Mouse (Mus musculus) intestine, postnatal 0 days (tissue): ENCODE data around the gene Actn2. TPM values are rescaled to one million over a fixed set of nuclear protein-coding genes. Genes with fewer than 3 reads are reported as not detected.

ENCODE experiments used
- ATAC-seq: fragments of 200-750 bp; cut with Nextera tagmentation; 2 replicates; pipeline ENCODE4 v1.8.0; 2017; ENCODE audit warnings: mild to moderate bottlenecking, moderate TSS enrichment, moderate library complexity
- H3K27ac ChIP-seq: fragments of 300-500 bp; sonication (generic); 2 replicates; pipeline ENCODE4 v1.5.1; 2014; ENCODE audit warnings: mild to moderate bottlenecking, low read depth, low read length, moderate library complexity
- H3K27me3 ChIP-seq: fragments of 300-500 bp; sonication (generic); replicated peaks from 2 replicates; pipeline ENCODE4 v1.6.1; 2014; ENCODE audit warnings: low read length, mixed read lengths; ENCODE audit not compliant: control insufficient read depth, insufficient read depth
- H3K36me3 ChIP-seq: fragments of 300-500 bp; sonication (generic); 2 replicates; pipeline ENCODE4 v1.6.1; 2014; ENCODE audit warnings: mild to moderate bottlenecking, moderate library complexity; ENCODE audit not compliant: control insufficient read depth, insufficient read depth
- H3K4me1 ChIP-seq: fragments of 300-500 bp; sonication (generic); replicated peaks from 2 replicates; pipeline ENCODE4 v1.6.1; 2014; ENCODE audit warnings: antibody characterized with exemption, low read length, mixed read lengths; ENCODE audit not compliant: control insufficient read depth, insufficient read depth
- H3K4me2 ChIP-seq: fragments of 300-500 bp; sonication (generic); replicated peaks from 2 replicates; pipeline ENCODE4 v1.6.1; 2014; ENCODE audit warnings: low read depth, mild to moderate bottlenecking, moderate library complexity
- H3K4me3 ChIP-seq: fragments of 300-500 bp; sonication (generic); 2 replicates; pipeline ENCODE4 v1.5.1; 2014; ENCODE audit warnings: low read depth, low read length
- H3K9ac ChIP-seq: fragments of 300-500 bp; sonication (generic); 2 replicates; pipeline ENCODE4 v1.6.1; 2014; ENCODE audit warnings: mild to moderate bottlenecking, low read depth, low read length
- H3K9me3 ChIP-seq: fragments of 300-500 bp; sonication (generic); 2 replicates; pipeline ENCODE4 v1.6.1; 2016; ENCODE audit warnings: mixed run types; ENCODE audit not compliant: control insufficient read depth
- CTCF ChIP-seq: sonication (generic); IDR thresholded peaks from 2 replicates; pipeline ENCODE4 v1.5.1; 2016; ENCODE audit warnings: low read depth, mild to moderate bottlenecking, control low read depth, antibody characterized with exemption, moderate library complexity
- WGBS: fragments of 180-500 bp; shearing (Covaris S2); extraction: QIAGEN DNeasy Blood & Tissue Kit; methylation state at CpG from one replicate; pipeline ENCODE4 v1.1.7; 2014; 5-methylcytosine and 5-hydroxymethylcytosine counted together
- polyA plus RNA-seq: library from polyadenylated mRNA; unstranded; fragments of >200 nt; fragmentation: Nextera tagmentation; extraction: Ambion mirVana; gene quantifications from 2 replicates; pipeline ENCODE4 v1.2.1, GENCODE M21; 2015

Gene Actn2
- polyA plus RNA-seq, 1 experiment from 2014 or later = 1.2 TPM

DNA sequence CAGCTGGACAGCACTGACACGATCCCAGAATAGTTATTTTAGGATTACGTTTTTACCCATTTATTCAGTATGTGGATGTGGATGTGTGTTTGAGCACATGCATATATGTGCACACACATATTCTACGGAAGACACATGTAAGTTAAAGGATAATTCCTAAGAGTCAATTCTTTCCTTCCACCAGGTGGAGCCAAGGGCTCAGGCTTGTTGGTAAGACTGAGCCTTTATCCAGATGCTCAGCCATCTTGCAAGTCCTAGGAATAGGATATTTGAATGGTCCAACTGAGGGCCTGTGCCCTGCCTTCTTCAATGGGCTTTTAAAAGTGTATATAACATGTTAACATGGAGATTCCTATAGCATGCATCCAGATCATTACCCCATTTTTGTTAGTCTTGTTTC lies 43.9 kb downstream of the Actn2 start:
- WGBS = 76% methylated on average over 3 of the region's 3 CpGs
- no peak overlapping the region for H3K9ac ChIP-seq
- ATAC-seq = no peak

DNA sequence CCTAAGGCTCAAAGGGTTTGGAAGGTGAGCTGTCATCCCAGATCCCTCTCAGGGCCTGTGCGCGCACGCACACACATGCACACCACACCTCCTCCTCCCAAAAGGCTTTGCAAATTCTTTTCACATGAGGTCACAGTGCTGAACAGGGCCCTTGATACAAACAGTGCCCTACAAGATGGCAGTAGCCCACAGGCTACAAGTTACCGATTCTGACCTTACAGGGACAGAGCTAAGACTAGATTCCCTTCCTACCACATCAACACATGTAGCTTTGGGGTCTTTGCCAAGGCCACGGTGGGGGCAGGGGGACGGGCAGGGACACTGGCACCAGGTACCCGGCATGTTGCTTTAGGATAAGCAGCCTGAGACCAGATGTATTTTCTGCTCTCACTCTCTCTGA lies 46.8 kb downstream of the Actn2 start:
- no peak for TF ChIP-seq CTCF
- no peak overlapping the region for H3K27ac ChIP-seq
- H3K27me3 ChIP-seq = no peaks in the 10 kb centered on the region
- no peak for ATAC-seq
- no peaks in the 10 kb centered on the region for H3K36me3 ChIP-seq
- no peaks in the 10 kb centered on the region for H3K4me1 ChIP-seq
- H3K9me3 ChIP-seq = no peaks in the 10 kb centered on the region
- no peak overlapping the region for H3K4me2 ChIP-seq
- H3K9ac ChIP-seq = no peak overlapping the region
- H3K4me3 ChIP-seq = no peak overlapping the region
- 80% methylated on average over 7 of the region's 7 CpGs for WGBS

More for the DNA sequence above, 43.9 kb downstream of the Actn2 start:
- no peaks in the 10 kb centered on the region for H3K4me1 ChIP-seq
- H3K4me3 ChIP-seq = no peak overlapping the region
- H3K36me3 ChIP-seq = no peaks in the 10 kb centered on the region
- H3K27ac ChIP-seq = no peak overlapping the region
- H3K27me3 ChIP-seq = no peaks in the 10 kb centered on the region
- no peaks in the 10 kb centered on the region for H3K9me3 ChIP-seq
- peak; percentile 77 for TF ChIP-seq CTCF
- no peak overlapping the region for H3K4me2 ChIP-seq

DNA sequence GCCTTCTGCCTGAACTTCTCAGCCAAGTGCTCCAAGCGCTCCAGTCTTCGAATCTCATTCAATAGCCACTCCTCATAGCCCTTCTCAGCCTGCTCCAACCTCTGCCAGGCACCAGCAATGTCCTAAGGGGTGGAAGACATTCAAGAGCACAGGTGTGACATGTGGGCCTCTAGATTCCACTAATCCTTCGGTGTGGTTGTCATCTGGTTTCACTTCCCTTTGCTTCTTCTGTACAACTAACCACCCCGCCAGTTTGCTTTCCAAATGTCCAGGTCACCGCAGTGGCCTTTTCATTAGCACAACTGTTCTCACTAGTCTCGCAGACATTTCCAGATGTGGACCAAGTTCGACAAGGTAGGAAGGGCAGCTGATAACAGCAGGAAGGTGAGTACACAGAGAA lies 49.9 kb downstream of the Actn2 start:
- TF ChIP-seq CTCF = no peak
- no peaks in the 10 kb centered on the region for H3K4me1 ChIP-seq
- no peak overlapping the region for H3K9ac ChIP-seq
- H3K9me3 ChIP-seq = no peaks in the 10 kb centered on the region
- no peaks in the 10 kb centered on the region for H3K27me3 ChIP-seq
- H3K4me3 ChIP-seq = no peak overlapping the region
- no peak overlapping the region for H3K27ac ChIP-seq
- ATAC-seq = no peak
- H3K4me2 ChIP-seq = no peak overlapping the region
- WGBS = 84% methylated on average over 7 of the region's 7 CpGs
- no peaks in the 10 kb centered on the region for H3K36me3 ChIP-seq

DNA sequence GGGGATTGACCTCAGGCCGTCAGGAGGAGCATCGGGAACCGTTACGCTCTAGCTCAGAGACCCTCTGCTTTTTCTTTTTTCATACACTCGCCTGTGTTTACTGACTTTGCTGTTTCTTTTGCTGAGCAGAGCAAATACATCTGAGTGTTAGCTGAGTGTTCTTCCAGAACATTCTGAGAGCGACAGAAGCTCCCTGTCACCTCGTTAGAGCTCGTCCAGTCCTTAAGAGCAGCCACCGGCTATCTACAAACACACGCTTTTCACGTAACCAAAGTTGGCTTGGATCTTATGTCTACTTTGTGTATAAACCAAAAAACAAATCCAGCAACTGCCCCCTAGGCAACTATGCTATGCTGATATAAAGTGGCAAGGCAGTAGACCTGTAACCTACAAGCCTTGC lies 56.0 kb downstream of the Actn2 start:
- Histone ChIP-seq H3K27ac (no peak overlapping the region), H3K9me3 (no peaks in the 10 kb centered on the region), H3K36me3 (no peaks in the 10 kb centered on the region), H3K4me1 (no peaks in the 10 kb centered on the region), H3K27me3 (no peaks in the 10 kb centered on the region), H3K4me2 (no peak overlapping the region), H3K9ac (no peak overlapping the region), H3K4me3 (no peak overlapping the region)
- no peak for TF ChIP-seq CTCF
- no peak for ATAC-seq
- 91% methylated on average over 11 of the region's 11 CpGs for WGBS

DNA sequence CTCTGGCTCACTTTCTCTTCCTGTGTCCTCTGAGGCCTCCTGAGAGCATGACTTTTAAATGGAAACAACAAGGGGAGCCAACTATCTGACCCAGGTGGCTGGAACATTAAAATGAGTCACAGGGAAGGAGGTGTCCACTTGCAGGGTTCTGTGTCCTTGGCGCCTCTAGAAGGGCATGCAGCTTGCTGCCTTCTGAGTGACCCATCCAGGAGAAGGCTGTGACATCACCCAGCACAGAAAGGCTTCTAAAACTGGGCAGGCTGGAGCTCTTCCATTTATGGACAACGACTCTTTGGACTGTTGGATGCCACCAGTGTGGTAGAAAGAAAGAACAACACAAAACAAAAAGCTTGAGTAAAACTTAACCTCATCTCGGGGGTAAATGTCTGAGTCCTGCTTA lies 56.7 kb downstream of the Actn2 start:
- Histone ChIP-seq H3K4me2 (no peak overlapping the region), H3K9ac (no peak overlapping the region), H3K4me1 (no peaks in the 10 kb centered on the region), H3K4me3 (no peak overlapping the region), H3K27me3 (no peaks in the 10 kb centered on the region), H3K27ac (no peak overlapping the region), H3K9me3 (no peaks in the 10 kb centered on the region), H3K36me3 (no peaks in the 10 kb centered on the region)
- no peak for ATAC-seq
- WGBS = 80% methylated on average over 3 of the region's 3 CpGs
- TF ChIP-seq CTCF = no peak

DNA sequence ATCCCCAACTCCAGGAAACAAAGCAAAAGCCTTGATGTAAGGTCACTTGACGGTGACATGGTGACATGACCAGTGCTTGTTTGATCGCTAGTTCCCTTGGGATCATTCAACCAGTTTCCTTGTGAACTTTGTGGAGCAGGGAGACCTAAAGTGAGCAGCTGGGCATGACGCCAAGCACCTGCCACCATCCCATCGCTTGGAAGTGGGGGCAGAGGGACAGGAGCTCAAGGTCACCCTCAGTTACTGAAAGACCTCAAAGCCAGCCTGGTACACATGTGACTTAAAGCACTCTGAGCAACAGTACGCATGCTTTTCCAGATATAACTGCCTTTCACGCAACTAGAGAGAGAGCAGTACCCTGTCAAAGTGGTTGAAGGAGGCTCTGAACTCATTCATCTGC lies 65.8 kb downstream of the Actn2 start:
- no peak overlapping the region for H3K27ac ChIP-seq
- H3K4me3 ChIP-seq = no peak overlapping the region

DNA sequence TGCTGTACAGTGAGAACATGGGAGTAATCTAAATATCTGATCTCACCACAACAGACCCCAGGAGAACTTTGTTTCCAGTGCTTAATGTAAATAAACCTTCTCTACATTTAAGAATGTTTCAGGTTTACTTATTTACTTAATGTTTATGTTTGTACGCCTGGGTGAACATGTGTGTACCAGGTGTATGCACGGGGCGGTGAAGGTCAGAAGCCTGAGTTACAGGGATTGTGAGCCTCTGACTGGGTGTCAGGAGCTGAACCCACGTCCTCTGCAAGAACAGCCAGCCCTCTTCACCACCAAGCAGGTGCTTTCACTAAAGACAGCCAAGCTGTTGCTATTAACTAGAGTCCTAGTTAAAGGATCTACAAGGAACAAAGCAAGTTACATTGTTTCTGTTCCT lies 66.3 kb downstream of the Actn2 start:
- H3K4me3 ChIP-seq = no peak overlapping the region
- no peaks in the 10 kb centered on the region for H3K4me1 ChIP-seq
- H3K9me3 ChIP-seq = no peaks in the 10 kb centered on the region
- no peak for ATAC-seq
- TF ChIP-seq CTCF = no peak
- H3K9ac ChIP-seq = no peak overlapping the region
- no peak overlapping the region for H3K4me2 ChIP-seq
- H3K27ac ChIP-seq = no peak overlapping the region
- WGBS = 82% methylated on average over 4 of the region's 4 CpGs
- H3K36me3 ChIP-seq = no peaks in the 10 kb centered on the region
- no peaks in the 10 kb centered on the region for H3K27me3 ChIP-seq

More for the DNA sequence above, 65.8 kb downstream of the Actn2 start:
- H3K36me3 ChIP-seq = no peaks in the 10 kb centered on the region
- no peaks in the 10 kb centered on the region for H3K9me3 ChIP-seq
- H3K4me2 ChIP-seq = no peak overlapping the region
- 87% methylated on average over 6 of the region's 6 CpGs for WGBS
- ATAC-seq = no peak
- H3K9ac ChIP-seq = no peak overlapping the region
- H3K4me1 ChIP-seq = no peaks in the 10 kb centered on the region
- no peaks in the 10 kb centered on the region for H3K27me3 ChIP-seq
- no peak for TF ChIP-seq CTCF
